In genomic region chr10:59812939-59813338, GRCm38 (mm10) we compare ENCODE assay signal across 8 mouse cellular contexts.
A peak's percentile ranks its signal among the peaks of the same experiment; 100 is the strongest.
DNase-seq lines count a peak whose midpoint lies in the region; ATAC-seq and TF ChIP-seq lines count a peak whose summit lies in the region.

No protein-coding gene starts in this region.

- H3K27me3 ChIP-seq in kidney, embryonic 14.5 days (ENCODE audit: control insufficient read depth, insufficient read depth, low read length) = no peaks in the 10 kb centered on the region
- no peaks in the 10 kb centered on the region for H3K27me3 ChIP-seq in forebrain, embryonic 12.5 days
- H3K27me3 ChIP-seq in midbrain, postnatal 0 days (ENCODE audit: insufficient read depth, low read length) = no peaks in the 10 kb centered on the region

- peak; percentile 50; the same call in 1 of the 2 replicates for TF ChIP-seq CTCF in brain, embryonic 14.5 days (IDR thresholded peaks at IDR 0.05; ENCODE audit: borderline replicate concordance, extremely low read depth, insufficient read depth, insufficient read length)
- peak; percentile 66 for TF ChIP-seq CTCF in midbrain, postnatal 0 days (IDR thresholded peaks at IDR 0.05)

- no peak overlapping the region for H3K27ac ChIP-seq in kidney, embryonic 14.5 days (ENCODE audit: low read depth, low read length)
- H3K27ac ChIP-seq in forebrain, embryonic 12.5 days = 0 out of 2 replicates have a peak overlapping the region, but pooled peaks have one; percentile 31
- H3K27ac ChIP-seq in midbrain, postnatal 0 days (ENCODE audit: low read depth, low read length) = no peak overlapping the region

- 26% methylated on average over 13 of the region's 13 CpGs for WGBS in kidney, embryonic 14.5 days
- 17% methylated on average over 13 of the region's 13 CpGs for WGBS in forebrain, embryonic 12.5 days
- WGBS in midbrain, postnatal 0 days = 29% methylated on average over 13 of the region's 13 CpGs

- H3K4me1 ChIP-seq in kidney, embryonic 14.5 days (ENCODE audit: control insufficient read depth, insufficient read depth, low read length) = 0 out of 2 replicates have a peak, but pooled peaks cover 3% of the 10 kb centered on the region
- peaks cover 8% of the 10 kb centered on the region for H3K4me1 ChIP-seq in forebrain, embryonic 12.5 days
- H3K4me1 ChIP-seq in midbrain, postnatal 0 days (ENCODE audit: insufficient read depth, low read length) = no peaks in the 10 kb centered on the region; the same call in 1 of the 2 replicates

- H3K36me3 ChIP-seq in kidney, embryonic 14.5 days (ENCODE audit: control insufficient read depth, insufficient read depth, low read length) = no peaks in the 10 kb centered on the region; the same call in 1 of the 2 replicates
- H3K36me3 ChIP-seq in forebrain, embryonic 12.5 days (replicated peaks) = no peaks in the 10 kb centered on the region
- no peaks in the 10 kb centered on the region for H3K36me3 ChIP-seq in midbrain, postnatal 0 days (ENCODE audit: insufficient read depth, low read length)

- 0 out of 2 replicates have a peak, but pooled peaks have one; percentile 21 for ATAC-seq in kidney, embryonic 14.5 days (ENCODE audit: low FRiP score, low TSS enrichment)
- no peak for ATAC-seq in forebrain, embryonic 12.5 days (ENCODE audit: low FRiP score)
- ATAC-seq in midbrain, postnatal 0 days (ENCODE audit: low FRiP score) = no peak

- no peak for DNase-seq in kidney, postnatal 25 days
- peak; percentile 80 for DNase-seq in brain, embryonic 14.5 days (ENCODE audit: low read depth)
- DNase-seq in midbrain, postnatal 0 days (ENCODE audit: low spot score) = peak; percentile 47
- DNase-seq in spleen, adult 18-20 months = no peak
- DNase-seq in left cerebral cortex, adult 8-10 months (ENCODE audit: low spot score in 2 of 2) = no peak
- no peak for DNase-seq in adrenal gland, postnatal 25 days

- H3K9me3 ChIP-seq in kidney, embryonic 14.5 days (ENCODE audit: control insufficient read depth, low read length) = no peaks in the 10 kb centered on the region
- no peaks in the 10 kb centered on the region for H3K9me3 ChIP-seq in forebrain, embryonic 12.5 days
- H3K9me3 ChIP-seq in midbrain, postnatal 0 days (ENCODE audit: low read length) = no peaks in the 10 kb centered on the region

- no peak overlapping the region for H3K9ac ChIP-seq in kidney, embryonic 14.5 days (ENCODE audit: low read depth, low read length)
- H3K9ac ChIP-seq in forebrain, embryonic 12.5 days = no peak overlapping the region
- H3K9ac ChIP-seq in midbrain, postnatal 0 days (replicated peaks; ENCODE audit: low read length, poor library complexity, severe bottlenecking) = no peak overlapping the region

- H3K4me2 ChIP-seq in kidney, embryonic 14.5 days (replicated peaks; ENCODE audit: low read depth, low read length) = no peak overlapping the region
- peak overlapping the region; percentile 21; the same call in 1 of the 2 replicates for H3K4me2 ChIP-seq in forebrain, embryonic 12.5 days
- H3K4me2 ChIP-seq in midbrain, postnatal 0 days (ENCODE audit: low read depth, low read length, poor library complexity, severe bottlenecking) = no peak overlapping the region

- no peak overlapping the region for H3K4me3 ChIP-seq in kidney, embryonic 14.5 days (ENCODE audit: low read length)
- no peak overlapping the region for H3K4me3 ChIP-seq in forebrain, embryonic 12.5 days (replicated peaks)
- no peak overlapping the region for H3K4me3 ChIP-seq in midbrain, postnatal 0 days (ENCODE audit: low read depth, low read length)

- TF ChIP-seq POLR2A in brain, embryonic 14.5 days (IDR thresholded peaks at IDR 0.05; ENCODE audit: borderline replicate concordance, extremely low read depth, insufficient read depth, insufficient read length, poor library complexity, severe bottlenecking) = no peak

Comparison
In these comparisons a context has a peak if more than half of its experiments do, and no peak if none do; other contexts are left out.
1. DNase-seq: peak in brain, embryonic 14.5 days (single experiment) and midbrain, postnatal 0 days (single experiment); none in kidney, postnatal 25 days (0 of 2), spleen, adult 18-20 months (0 of 2), left cerebral cortex, adult 8-10 months (0 of 2) and adrenal gland, postnatal 25 days (single experiment).